8 mouse cellular contexts compared by ENCODE assay signal in the genomic region with DNA sequence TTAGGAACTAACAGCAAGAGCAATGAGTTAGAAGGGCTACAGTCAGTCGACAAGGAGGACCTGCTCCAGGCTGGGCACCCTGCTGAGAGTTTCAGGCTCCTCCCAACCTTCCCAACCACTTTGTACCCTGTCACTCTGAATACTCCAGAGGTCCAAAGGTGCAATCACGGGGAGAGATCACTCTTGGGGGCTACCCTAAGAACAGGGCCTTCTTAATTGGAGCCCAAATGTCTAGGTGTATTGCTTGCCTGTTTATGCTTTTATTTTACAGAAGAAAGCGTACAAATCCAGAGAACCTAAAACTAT. TPM values are rescaled to one million over a fixed set of nuclear protein-coding genes. Genes with fewer than 3 reads are reported as not detected.
DNase-seq lines count a peak whose midpoint lies in the region; ATAC-seq and TF ChIP-seq lines count a peak whose summit lies in the region.

No protein-coding gene starts in this region.

- no peak for TF ChIP-seq CTCF in lung, embryonic 14.5 days (IDR thresholded peaks at IDR 0.05; ENCODE audit: low read depth)

- 0 out of 2 replicates have a peak, but pooled peaks have one; percentile 11 for ATAC-seq in heart, embryonic 15.5 days (replicated peaks; ENCODE audit: insufficient number of reproducible peaks, insufficient read depth, low FRiP score, low read depth)
- peak; percentile 24; the same call in 1 of the 2 replicates for ATAC-seq in lung, embryonic 14.5 days (ENCODE audit: insufficient read depth)
- ATAC-seq in embryonic facial prominence, embryonic 12.5 days (ENCODE audit: insufficient number of reproducible peaks, insufficient read depth, low FRiP score, low TSS enrichment): peak; percentile 43; the same call in 1 of the 2 replicates
- peak; percentile 48; the same call in 1 of the 2 replicates for ATAC-seq in hindbrain, embryonic 16.5 days
- no peak for ATAC-seq in CD4-positive, CD25-positive, alpha-beta regulatory T cell, adult 4 months

- H3K9me3 ChIP-seq in heart, embryonic 15.5 days (replicated peaks): no peaks in the 10 kb centered on the region
- no peaks in the 10 kb centered on the region for H3K9me3 ChIP-seq in lung, embryonic 14.5 days (ENCODE audit: low read depth, low read length)
- H3K9me3 ChIP-seq in embryonic facial prominence, embryonic 12.5 days: no peaks in the 10 kb centered on the region
- H3K9me3 ChIP-seq in hindbrain, embryonic 16.5 days (ENCODE audit: control insufficient read depth, low read length): no peaks in the 10 kb centered on the region

- no peak overlapping the region for H3K4me3 ChIP-seq in heart, embryonic 15.5 days
- H3K4me3 ChIP-seq in lung, embryonic 14.5 days (ENCODE audit: low read depth, low read length): no peak overlapping the region
- no peak overlapping the region for H3K4me3 ChIP-seq in embryonic facial prominence, embryonic 12.5 days
- no peak overlapping the region for H3K4me3 ChIP-seq in hindbrain, embryonic 16.5 days (ENCODE audit: low read length)

- 0 out of 2 replicates have a peak, but pooled peaks cover 3% of the 10 kb centered on the region for H3K4me1 ChIP-seq in heart, embryonic 15.5 days (replicated peaks)
- H3K4me1 ChIP-seq in lung, embryonic 14.5 days (ENCODE audit: insufficient read depth): no peaks in the 10 kb centered on the region
- H3K4me1 ChIP-seq in embryonic facial prominence, embryonic 12.5 days: peaks cover 18% of the 10 kb centered on the region
- peaks cover 4% of the 10 kb centered on the region; the same call in 1 of the 2 replicates for H3K4me1 ChIP-seq in hindbrain, embryonic 16.5 days (ENCODE audit: control insufficient read depth, insufficient read depth, low read depth, low read length)

- 30% methylated on average over 3 of the region's 3 CpGs for WGBS in heart, embryonic 15.5 days
- WGBS in lung, embryonic 14.5 days: 35% methylated on average over 3 of the region's 3 CpGs
- WGBS in embryonic facial prominence, embryonic 12.5 days: 42% methylated on average over 3 of the region's 3 CpGs
- 38% methylated on average over 3 of the region's 3 CpGs for WGBS in hindbrain, embryonic 16.5 days

- H3K9ac ChIP-seq in heart, embryonic 15.5 days: no peak overlapping the region
- H3K9ac ChIP-seq in lung, embryonic 14.5 days: no peak overlapping the region
- H3K9ac ChIP-seq in embryonic facial prominence, embryonic 12.5 days: no peak overlapping the region
- H3K9ac ChIP-seq in hindbrain, embryonic 16.5 days (ENCODE audit: low read depth, low read length): no peak overlapping the region

- H3K36me3 ChIP-seq in heart, embryonic 15.5 days: no peaks in the 10 kb centered on the region
- no peaks in the 10 kb centered on the region for H3K36me3 ChIP-seq in lung, embryonic 14.5 days (ENCODE audit: insufficient read depth)
- no peaks in the 10 kb centered on the region for H3K36me3 ChIP-seq in embryonic facial prominence, embryonic 12.5 days
- no peaks in the 10 kb centered on the region for H3K36me3 ChIP-seq in hindbrain, embryonic 16.5 days (ENCODE audit: control insufficient read depth, insufficient read depth, low read length)

- no peaks in the 10 kb centered on the region for H3K27me3 ChIP-seq in heart, embryonic 15.5 days
- H3K27me3 ChIP-seq in lung, embryonic 14.5 days (ENCODE audit: insufficient read depth, low read length): no peaks in the 10 kb centered on the region
- no peaks in the 10 kb centered on the region for H3K27me3 ChIP-seq in embryonic facial prominence, embryonic 12.5 days
- H3K27me3 ChIP-seq in hindbrain, embryonic 16.5 days (replicated peaks; ENCODE audit: control insufficient read depth, insufficient read depth, low read length): no peaks in the 10 kb centered on the region

- intact Hi-C loops in left cerebral cortex, postnatal 25 days (cut with DNase I): loop anchor here (5.0 kb wide), 3 partner anchors 54 to 239 kb away; partner anchors contain the start of gene Ptpre

- no peak overlapping the region for H3K27ac ChIP-seq in heart, embryonic 15.5 days
- no peak overlapping the region for H3K27ac ChIP-seq in lung, embryonic 14.5 days (ENCODE audit: low read depth)
- no peak overlapping the region for H3K27ac ChIP-seq in embryonic facial prominence, embryonic 12.5 days
- H3K27ac ChIP-seq in hindbrain, embryonic 16.5 days (ENCODE audit: low read depth, low read length): no peak overlapping the region

- no peak for DNase-seq in heart, adult 8-10 months (ENCODE audit: low spot score)
- no peak for DNase-seq in lung, embryonic 14.5 days
- DNase-seq in lung, postnatal 4 days: no peak
- DNase-seq in left cerebral cortex, postnatal 25 days (ENCODE audit: low spot score in 2 of 2): no peak

- H3K4me2 ChIP-seq in heart, embryonic 15.5 days: peak overlapping the region; percentile 59; the same call in 1 of the 2 replicates
- H3K4me2 ChIP-seq in lung, embryonic 14.5 days: no peak overlapping the region
- H3K4me2 ChIP-seq in embryonic facial prominence, embryonic 12.5 days (replicated peaks): no peak overlapping the region
- H3K4me2 ChIP-seq in hindbrain, embryonic 16.5 days (ENCODE audit: low read length): no peak overlapping the region

RNA-seq across cellular contexts. Expression of gene Mki67, which starts 20.4 kb away (rescaled TPM):
- polyA plus RNA-seq in heart, embryonic 15.5 days (2015; fragmentation: Nextera tagmentation; extraction: Ambion mirVana): 20.2 and 27.1 TPM in 2 replicates
- 1 to 10 TPM in 1 of 4 experiments, under 1 TPM in 3; 0.41 to 2.4 (median 0.83) TPM for total RNA-seq in heart, adult 8-10 months (2022)
- polyA plus RNA-seq in lung, embryonic 14.5 days (2014; fragmentation: Nextera tagmentation; extraction: Ambion mirVana): 80.7 and 81.1 TPM in 2 replicates
- 47.3 and 50.5 TPM in 2 replicates for polyA plus RNA-seq in embryonic facial prominence, embryonic 12.5 days (2016; fragmentation: Nextera tagmentation; extraction: Ambion mirVana)
- 5.6 and 6.4 TPM in 2 replicates for polyA plus RNA-seq in hindbrain, embryonic 16.5 days (2015; fragmentation: Nextera tagmentation; extraction: Ambion mirVana)
- total RNA-seq in left cerebral cortex, postnatal 25 days (2021): under 1 TPM; 0.66 to 0.80 TPM
- polyA plus RNA-seq in CD4-positive, CD25-positive, alpha-beta regulatory T cell, adult 4 months (2017; shearing (Covaris generic)): 10 to 100 TPM in 1 of 2 experiments, 1 to 10 TPM in 1; 7.5 to 10.7 TPM
